In genomic region chr5:120711416-120711815, GRCm38 (mm10) we compare ENCODE assay signal across 1 mouse cellular context.
TF ChIP-seq lines count a peak whose summit lies in the region.

No protein-coding gene starts in this region.

TF ChIP-seq in CH12.LX, 34 proteins besides CTCF, POLR2A, EP300 and RAD21 (continued from another document):
- no peak for TF ChIP-seq KAT2A (IDR thresholded peaks at IDR 0.05; ENCODE audit: insufficient replicate concordance, low read length)
- TF ChIP-seq CHD2 (IDR thresholded peaks at IDR 0.05; ENCODE audit: low read length) = no peak
- no peak for TF ChIP-seq E2F4 (IDR thresholded peaks at IDR 0.05; ENCODE audit: insufficient replicate concordance, low read depth, low read length)
- TF ChIP-seq ELF1 (IDR thresholded peaks at IDR 0.05; ENCODE audit: low read depth, low read length) = no peak
- no peak for TF ChIP-seq HCFC1 (IDR thresholded peaks at IDR 0.05; ENCODE audit: low read depth, low read length)
